Mouse (Mus musculus): ENCODE data around the gene Ccdc159. TPM values are rescaled to one million over a fixed set of nuclear protein-coding genes. Genes with fewer than 3 reads are reported as not detected.

Ccdc159 gene
- polyA plus RNA-seq, 1 experiment from 2014 or later: 3.0 TPM

- H3K9ac ChIP-seq (ENCODE audit: low read depth, low read length): no peak overlapping the region
- no peak overlapping the region for H3K27ac ChIP-seq (replicated peaks; ENCODE audit: low read depth, low read length)
- no peaks in the 10 kb centered on the region for H3K36me3 ChIP-seq (ENCODE audit: control insufficient read depth, insufficient read depth, low read length)
- no peak for DNase-seq (ENCODE audit: low spot score)
- WGBS: 85% methylated on average over 4 of the region's 4 CpGs
- ATAC-seq (ENCODE audit: low read depth): no peak
- H3K4me3 ChIP-seq (ENCODE audit: low read depth, low read length): no peak overlapping the region
- no peaks in the 10 kb centered on the region; the same call in 1 of the 2 replicates for H3K4me1 ChIP-seq (ENCODE audit: control insufficient read depth, insufficient read depth, low read length)
- no peak overlapping the region for H3K4me2 ChIP-seq (ENCODE audit: low read depth, low read length)
- no peaks in the 10 kb centered on the region for H3K9me3 ChIP-seq (ENCODE audit: control insufficient read depth, low read length)
- H3K27me3 ChIP-seq (replicated peaks; ENCODE audit: control insufficient read depth, insufficient read depth, low read length): no peaks in the 10 kb centered on the region
Observed at GRCm38 (mm10) chr9:21938234-21938855, 11.1 kb downstream of the Ccdc159 start.

DNA sequence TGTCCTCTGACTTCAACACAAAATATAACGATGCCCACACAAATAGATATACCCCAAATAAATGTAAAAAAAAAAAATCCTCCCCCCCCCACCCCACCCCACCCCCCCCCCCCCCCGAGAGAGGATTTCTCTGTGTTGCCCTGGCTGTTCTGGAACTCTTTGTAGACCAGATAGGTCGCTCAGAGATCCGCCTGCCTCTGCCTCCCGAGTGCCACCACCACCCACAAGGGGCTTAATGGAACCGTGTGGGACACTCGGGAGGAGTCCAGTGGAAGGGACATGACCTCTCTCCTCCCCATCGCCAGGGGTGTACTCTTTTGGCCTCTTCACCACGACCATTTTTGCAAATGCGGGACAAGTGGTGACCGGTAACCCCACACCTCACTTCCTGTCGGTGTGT lies 15.8 kb downstream of the Ccdc159 start:
- no peak overlapping the region for H3K4me2 ChIP-seq (ENCODE audit: low read depth, low read length)
- DNase-seq (ENCODE audit: low spot score) (no peak), ATAC-seq (ENCODE audit: low read depth) (no peak)
- H3K36me3 ChIP-seq (ENCODE audit: control insufficient read depth, insufficient read depth, low read length): 0 out of 2 replicates have a peak, but pooled peaks cover 3% of the 10 kb centered on the region
- WGBS: 82% methylated on average over 4 of the region's 12 CpGs
- H3K9me3 ChIP-seq (ENCODE audit: control insufficient read depth, low read length): no peaks in the 10 kb centered on the region
- no peak overlapping the region for H3K9ac ChIP-seq (ENCODE audit: low read depth, low read length)
- peaks cover 3% of the 10 kb centered on the region; the same call in 1 of the 2 replicates for H3K27me3 ChIP-seq (replicated peaks; ENCODE audit: control insufficient read depth, insufficient read depth, low read length)
- no peaks in the 10 kb centered on the region for H3K4me1 ChIP-seq (ENCODE audit: control insufficient read depth, insufficient read depth, low read length)
- no peak overlapping the region for H3K4me3 ChIP-seq (ENCODE audit: low read depth, low read length)
- no peak overlapping the region for H3K27ac ChIP-seq (replicated peaks; ENCODE audit: low read depth, low read length)

DNA sequence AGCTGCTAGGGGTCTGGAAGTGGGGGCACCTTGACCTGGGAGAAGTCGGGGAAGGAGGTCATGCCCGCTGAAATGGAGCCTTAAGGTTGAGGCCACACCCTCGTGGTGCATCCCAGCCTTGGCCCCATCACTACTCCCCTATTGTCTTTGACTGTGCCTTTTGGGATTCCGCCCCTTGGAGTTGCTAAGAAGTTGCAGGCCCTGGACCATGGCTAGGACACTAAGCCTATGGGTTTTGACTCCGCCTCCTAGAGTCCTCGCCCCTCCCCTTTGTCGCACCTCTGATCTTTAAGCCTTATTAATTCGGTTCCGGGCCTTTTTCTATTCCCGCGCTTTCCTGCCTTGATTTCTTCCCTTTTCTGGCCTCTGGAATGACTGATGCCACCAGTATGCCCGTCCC lies 16.4 kb downstream of the Ccdc159 start:
- Histone ChIP-seq H3K27me3 (replicated peaks; ENCODE audit: control insufficient read depth, insufficient read depth, low read length) (peaks cover 3% of the 10 kb centered on the region; the same call in 1 of the 2 replicates), H3K9me3 (ENCODE audit: control insufficient read depth, low read length) (no peaks in the 10 kb centered on the region), H3K4me3 (ENCODE audit: low read depth, low read length) (no peak overlapping the region), H3K36me3 (ENCODE audit: control insufficient read depth, insufficient read depth, low read length) (0 out of 2 replicates have a peak, but pooled peaks cover 3% of the 10 kb centered on the region), H3K27ac (replicated peaks; ENCODE audit: low read depth, low read length) (no peak overlapping the region), H3K4me1 (ENCODE audit: control insufficient read depth, insufficient read depth, low read length) (no peaks in the 10 kb centered on the region), H3K4me2 (ENCODE audit: low read depth, low read length) (no peak overlapping the region), H3K9ac (ENCODE audit: low read depth, low read length) (no peak overlapping the region)
- ATAC-seq (ENCODE audit: low read depth): no peak
- 52% methylated on average over 11 of the region's 12 CpGs for WGBS
- no peak for DNase-seq (ENCODE audit: low spot score)

- Histone ChIP-seq H3K27me3 (replicated peaks; ENCODE audit: control insufficient read depth, insufficient read depth, low read length) (peaks cover 3% of the 10 kb centered on the region; the same call in 1 of the 2 replicates), H3K4me3 (ENCODE audit: low read depth, low read length) (no peak overlapping the region), H3K9ac (ENCODE audit: low read depth, low read length) (no peak overlapping the region), H3K4me1 (ENCODE audit: control insufficient read depth, insufficient read depth, low read length) (no peaks in the 10 kb centered on the region), H3K9me3 (ENCODE audit: control insufficient read depth, low read length) (no peaks in the 10 kb centered on the region), H3K36me3 (ENCODE audit: control insufficient read depth, insufficient read depth, low read length) (0 out of 2 replicates have a peak, but pooled peaks cover 3% of the 10 kb centered on the region), H3K27ac (replicated peaks; ENCODE audit: low read depth, low read length) (no peak overlapping the region), H3K4me2 (ENCODE audit: low read depth, low read length) (no peak overlapping the region)
- DNase-seq (ENCODE audit: low spot score) (no peak), ATAC-seq (ENCODE audit: low read depth) (no peak)
- WGBS: 22% methylated on average over 23 of the region's 23 CpGs
Observed at GRCm38 (mm10) chr9:21944267-21944666, 17.0 kb downstream of the Ccdc159 start.

GRCm38 (mm10) chr9:21947540-21948130 lies 20.4 kb downstream of the Ccdc159 start:
- no peak overlapping the region for H3K4me2 ChIP-seq (ENCODE audit: low read depth, low read length)
- H3K9ac ChIP-seq (ENCODE audit: low read depth, low read length): no peak overlapping the region
- H3K9me3 ChIP-seq (ENCODE audit: control insufficient read depth, low read length): no peaks in the 10 kb centered on the region
- H3K27me3 ChIP-seq (replicated peaks; ENCODE audit: control insufficient read depth, insufficient read depth, low read length): peaks cover 3% of the 10 kb centered on the region; the same call in 1 of the 2 replicates
- ATAC-seq (ENCODE audit: low read depth) (no peak), DNase-seq (ENCODE audit: low spot score) (no peak)
- H3K4me1 ChIP-seq (ENCODE audit: control insufficient read depth, insufficient read depth, low read length): no peaks in the 10 kb centered on the region
- no peak overlapping the region for H3K4me3 ChIP-seq (ENCODE audit: low read depth, low read length)
- no peak overlapping the region for H3K27ac ChIP-seq (replicated peaks; ENCODE audit: low read depth, low read length)
- H3K36me3 ChIP-seq (ENCODE audit: control insufficient read depth, insufficient read depth, low read length): 0 out of 2 replicates have a peak, but pooled peaks cover 3% of the 10 kb centered on the region
- 8% methylated on average over 8 of the region's 28 CpGs for WGBS

- 55% methylated on average over 8 of the region's 8 CpGs for WGBS
- Histone ChIP-seq H3K9me3 (ENCODE audit: control insufficient read depth, low read length) (no peaks in the 10 kb centered on the region), H3K27me3 (replicated peaks; ENCODE audit: control insufficient read depth, insufficient read depth, low read length) (peaks cover 3% of the 10 kb centered on the region; the same call in 1 of the 2 replicates), H3K36me3 (ENCODE audit: control insufficient read depth, insufficient read depth, low read length) (0 out of 2 replicates have a peak, but pooled peaks cover 3% of the 10 kb centered on the region), H3K4me2 (ENCODE audit: low read depth, low read length) (no peak overlapping the region), H3K4me1 (ENCODE audit: control insufficient read depth, insufficient read depth, low read length) (no peaks in the 10 kb centered on the region), H3K4me3 (ENCODE audit: low read depth, low read length) (no peak overlapping the region), H3K9ac (ENCODE audit: low read depth, low read length) (no peak overlapping the region), H3K27ac (replicated peaks; ENCODE audit: low read depth, low read length) (no peak overlapping the region)
- DNase-seq (ENCODE audit: low spot score): no peak
- ATAC-seq (ENCODE audit: low read depth): no peak
Observed at GRCm38 (mm10) chr9:21948146-21948545, 20.9 kb downstream of the Ccdc159 start.

DNA sequence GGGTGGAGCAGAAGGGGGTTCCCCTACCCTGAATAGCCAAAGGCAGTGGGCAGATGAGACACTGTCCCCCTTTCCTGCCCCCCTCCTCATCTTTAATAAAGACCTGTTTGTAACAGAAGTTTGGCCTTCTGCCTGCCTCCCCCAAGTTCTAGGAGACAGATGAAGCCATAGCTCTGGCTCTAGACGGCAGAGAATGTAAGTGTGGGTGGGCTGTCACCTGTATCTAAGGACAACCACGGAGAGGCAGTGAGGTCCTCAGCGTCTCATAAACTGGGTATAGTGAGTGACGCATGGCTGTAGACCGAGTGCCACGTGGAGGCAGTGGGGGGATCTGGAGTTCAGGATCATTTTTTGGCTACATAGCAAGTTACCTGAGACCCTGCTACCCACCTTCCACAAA lies 21.5 kb downstream of the Ccdc159 start:
- no peak overlapping the region for H3K4me3 ChIP-seq (ENCODE audit: low read depth, low read length)
- H3K4me2 ChIP-seq (ENCODE audit: low read depth, low read length): no peak overlapping the region
- 0 out of 2 replicates have a peak, but pooled peaks cover 3% of the 10 kb centered on the region for H3K36me3 ChIP-seq (ENCODE audit: control insufficient read depth, insufficient read depth, low read length)
- 69% methylated on average over 6 of the region's 6 CpGs for WGBS
- no peak overlapping the region for H3K9ac ChIP-seq (ENCODE audit: low read depth, low read length)
- H3K27me3 ChIP-seq (replicated peaks; ENCODE audit: control insufficient read depth, insufficient read depth, low read length): peaks cover 3% of the 10 kb centered on the region; the same call in 1 of the 2 replicates
- no peaks in the 10 kb centered on the region for H3K4me1 ChIP-seq (ENCODE audit: control insufficient read depth, insufficient read depth, low read length)
- no peaks in the 10 kb centered on the region for H3K9me3 ChIP-seq (ENCODE audit: control insufficient read depth, low read length)
- ATAC-seq (ENCODE audit: low read depth): no peak
- no peak overlapping the region for H3K27ac ChIP-seq (replicated peaks; ENCODE audit: low read depth, low read length)
- no peak for DNase-seq (ENCODE audit: low spot score)

DNA sequence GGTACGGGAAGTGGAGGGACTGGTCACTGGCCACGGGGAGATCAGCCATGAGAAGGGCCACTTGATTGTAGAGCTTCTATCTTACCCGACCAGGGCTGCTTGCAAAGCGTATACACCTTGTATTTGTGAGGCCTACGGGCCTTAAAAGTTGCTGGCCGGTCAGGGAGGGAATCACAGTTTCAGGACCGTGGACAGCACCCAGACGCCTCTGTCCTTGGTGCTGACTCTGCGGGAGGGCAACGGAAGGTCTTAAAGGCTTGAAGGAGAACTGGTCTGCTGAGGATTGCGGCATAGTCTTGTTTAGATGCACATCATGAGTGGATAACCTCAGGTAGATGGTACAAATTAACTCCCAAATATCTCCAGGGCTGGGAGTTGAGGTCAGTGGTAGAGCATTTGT lies 23.1 kb downstream of the Ccdc159 start:
- no peak overlapping the region for H3K4me3 ChIP-seq (ENCODE audit: low read depth, low read length)
- no peak overlapping the region for H3K9ac ChIP-seq (ENCODE audit: low read depth, low read length)
- no peak overlapping the region for H3K27ac ChIP-seq (replicated peaks; ENCODE audit: low read depth, low read length)
- H3K36me3 ChIP-seq (ENCODE audit: control insufficient read depth, insufficient read depth, low read length): 0 out of 2 replicates have a peak, but pooled peaks cover 3% of the 10 kb centered on the region
- no peaks in the 10 kb centered on the region for H3K9me3 ChIP-seq (ENCODE audit: control insufficient read depth, low read length)
- DNase-seq (ENCODE audit: low spot score) (no peak), ATAC-seq (ENCODE audit: low read depth) (no peak)
- WGBS: 15% methylated on average over 11 of the region's 11 CpGs
- no peaks in the 10 kb centered on the region for H3K4me1 ChIP-seq (ENCODE audit: control insufficient read depth, insufficient read depth, low read length)
- no peak overlapping the region for H3K4me2 ChIP-seq (ENCODE audit: low read depth, low read length)
- peaks cover 3% of the 10 kb centered on the region; the same call in 1 of the 2 replicates for H3K27me3 ChIP-seq (replicated peaks; ENCODE audit: control insufficient read depth, insufficient read depth, low read length)

All from embryonic facial prominence, embryonic 14.5 days (tissue).